Mouse (Mus musculus) macrophage (primary cell): Measurements from ENCODE around the gene Cbx5. TPM values are rescaled to one million over a fixed set of nuclear protein-coding genes. Genes with fewer than 3 reads are reported as not detected.
"Not testable (repeated sequence)": the region's sequence is repeated elsewhere in the genome, so short reads cannot be mapped to it uniquely, and the experiment has no call there.

Experiments
- H3K27ac ChIP-seq: fragments of 350-480 bp; formaldehyde crosslinking; 2 replicates; pipeline ENCODE4 v1.9.0; 2021
- H3K36me3 ChIP-seq: fragments of 350-480 bp; formaldehyde crosslinking; 2 replicates; pipeline ENCODE4 v1.9.0; 2021; ENCODE audit errors: inconsistent target
- H3K4me3 ChIP-seq: fragments of 350-480 bp; formaldehyde crosslinking; 2 replicates; pipeline ENCODE4 v1.9.0; 2021; ENCODE audit errors: inconsistent target
- H3K79me2 ChIP-seq: fragments of 350-480 bp; formaldehyde crosslinking; 2 replicates; pipeline ENCODE4 v1.9.0; 2021; ENCODE audit errors: inconsistent target
- WGBS: methylation state at CpG from one replicate; pipeline ENCODE4 v1.1.7; 2026; ENCODE audit warnings: inconsistent platforms; ENCODE audit not compliant: missing documents; 5-methylcytosine and 5-hydroxymethylcytosine counted together
- polyA plus RNA-seq: library from polyadenylated mRNA; stranded (reverse); fragments of 250-400 nt; gene quantifications from 3 replicates; pipeline ENCODE4 v1.2.4, GENCODE M21; 2018; ENCODE audit warnings: inconsistent platforms

The Cbx5 gene
- polyA plus RNA-seq, 1 experiment from 2014 or later: 15.0 TPM

GRCm38 (mm10) chr15:103257790-103258728 is 18.4 kb upstream of the Cbx5 start, which contains the start of gene Nfe2:
Nfe2 (minus strand) TSS chr15:103258403.
- Histone ChIP-seq H3K36me3 (no peaks in the 10 kb centered on the region), H3K4me3 (no peak within 1 kb of the TSS), H3K79me2 (peaks cover 6% of the 10 kb centered on the region; the same call in 1 of the 2 replicates), H3K27ac (peak within 1 kb of the TSS; percentile 48)
- WGBS: 5% methylated on average over 14 of the region's 15 CpGs

DNA sequence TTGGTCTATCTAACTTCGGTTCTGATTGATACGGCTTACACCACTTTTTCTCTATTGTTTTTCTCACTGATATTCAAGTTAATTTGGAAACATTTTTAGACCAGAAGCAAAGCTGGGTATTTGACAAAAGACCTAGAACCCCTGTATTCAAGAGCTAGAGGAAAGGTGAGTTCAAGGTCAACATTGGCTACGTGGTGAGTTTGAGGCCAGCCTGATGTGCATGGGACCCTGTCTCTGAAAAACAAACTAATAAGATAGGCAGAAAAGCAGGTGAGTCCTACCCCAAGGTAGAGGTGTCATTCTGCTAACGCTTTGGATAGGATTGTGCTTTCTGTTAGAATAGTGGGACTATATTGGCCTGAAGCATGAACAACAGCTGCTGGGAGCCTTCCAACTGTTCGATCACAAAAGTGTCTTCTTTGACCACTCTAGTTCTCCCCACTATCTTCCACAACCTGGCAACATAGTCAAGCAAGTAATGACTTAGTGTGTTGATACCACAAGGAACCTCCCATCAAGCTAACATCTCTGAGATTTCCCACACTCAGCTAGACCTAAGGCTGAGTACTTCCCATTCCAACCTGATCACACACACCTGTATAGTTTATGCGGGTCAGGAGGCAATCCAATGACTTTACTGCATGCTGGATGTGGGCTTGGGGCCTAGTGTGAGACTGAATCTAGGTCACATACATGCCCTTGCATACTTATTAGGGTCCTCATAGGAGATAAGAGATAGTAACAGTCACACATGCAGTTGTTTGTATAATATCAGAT is 16.8 kb upstream of the Cbx5 start:
- H3K36me3 ChIP-seq: no peaks in the 10 kb centered on the region
- WGBS: 72% methylated on average over 6 of the region's 6 CpGs
- peaks cover 6% of the 10 kb centered on the region; the same call in 1 of the 2 replicates for H3K79me2 ChIP-seq
- no peak overlapping the region for H3K27ac ChIP-seq
- H3K4me3 ChIP-seq: no peak overlapping the region

GRCm38 (mm10) chr15:103255169-103255568 is 15.6 kb upstream of the Cbx5 start:
- peak overlapping the region; percentile 29 for H3K4me3 ChIP-seq
- no peaks in the 10 kb centered on the region for H3K36me3 ChIP-seq
- no peak overlapping the region for H3K27ac ChIP-seq
- H3K79me2 ChIP-seq: peaks cover 6% of the 10 kb centered on the region; the same call in 1 of the 2 replicates
- WGBS: 3% methylated on average over 25 of the region's 25 CpGs

- no peak overlapping the region for H3K27ac ChIP-seq
Observed at GRCm38 (mm10) chr15:103253352-103253751, 13.7 kb upstream of the Cbx5 start.

GRCm38 (mm10) chr15:103252660-103253059 is 13.0 kb upstream of the Cbx5 start:
- no peak overlapping the region for H3K27ac ChIP-seq
- no peak overlapping the region for H3K4me3 ChIP-seq
- WGBS: 28% methylated on average over 3 of the region's 3 CpGs
- H3K79me2 ChIP-seq: peaks cover 6% of the 10 kb centered on the region; the same call in 1 of the 2 replicates
- H3K36me3 ChIP-seq: peaks cover 9% of the 10 kb centered on the region; the same call in 1 of the 2 replicates

More at GRCm38 (mm10) chr15:103253352-103253751, 13.7 kb upstream of the Cbx5 start:
- H3K36me3 ChIP-seq: 0 out of 2 replicates have a peak, but pooled peaks cover 3% of the 10 kb centered on the region
- WGBS: 54% methylated on average over 1 of the region's 1 CpGs
- H3K79me2 ChIP-seq: peaks cover 6% of the 10 kb centered on the region; the same call in 1 of the 2 replicates
- H3K4me3 ChIP-seq: no peak overlapping the region

- peaks cover 19% of the 10 kb centered on the region for H3K36me3 ChIP-seq
Observed at GRCm38 (mm10) chr15:103251595-103251994, 12.0 kb upstream of the Cbx5 start.

GRCm38 (mm10) chr15:103250195-103250740 is 10.7 kb upstream of the Cbx5 start:
- WGBS: 31% methylated on average over 2 of the region's 2 CpGs
- Histone ChIP-seq H3K79me2 (peaks cover 6% of the 10 kb centered on the region; the same call in 1 of the 2 replicates), H3K36me3 (peaks cover 32% of the 10 kb centered on the region), H3K27ac (no peak overlapping the region), H3K4me3 (no peak overlapping the region)

More at GRCm38 (mm10) chr15:103251595-103251994, 12.0 kb upstream of the Cbx5 start:
- peaks cover 6% of the 10 kb centered on the region; the same call in 1 of the 2 replicates for H3K79me2 ChIP-seq
- WGBS: 40% methylated on average over 1 of the region's 1 CpGs
- no peak overlapping the region for H3K4me3 ChIP-seq
- H3K27ac ChIP-seq: no peak overlapping the region

- WGBS: 96% methylated on average over 4 of the region's 6 CpGs
- not testable (repeated sequence) for H3K27ac ChIP-seq, H3K79me2 ChIP-seq, H3K4me3 ChIP-seq
- peaks cover 37% of the 10 kb centered on the region for H3K36me3 ChIP-seq
Observed at GRCm38 (mm10) chr15:103249511-103249910, 9.9 kb upstream of the Cbx5 start.

DNA sequence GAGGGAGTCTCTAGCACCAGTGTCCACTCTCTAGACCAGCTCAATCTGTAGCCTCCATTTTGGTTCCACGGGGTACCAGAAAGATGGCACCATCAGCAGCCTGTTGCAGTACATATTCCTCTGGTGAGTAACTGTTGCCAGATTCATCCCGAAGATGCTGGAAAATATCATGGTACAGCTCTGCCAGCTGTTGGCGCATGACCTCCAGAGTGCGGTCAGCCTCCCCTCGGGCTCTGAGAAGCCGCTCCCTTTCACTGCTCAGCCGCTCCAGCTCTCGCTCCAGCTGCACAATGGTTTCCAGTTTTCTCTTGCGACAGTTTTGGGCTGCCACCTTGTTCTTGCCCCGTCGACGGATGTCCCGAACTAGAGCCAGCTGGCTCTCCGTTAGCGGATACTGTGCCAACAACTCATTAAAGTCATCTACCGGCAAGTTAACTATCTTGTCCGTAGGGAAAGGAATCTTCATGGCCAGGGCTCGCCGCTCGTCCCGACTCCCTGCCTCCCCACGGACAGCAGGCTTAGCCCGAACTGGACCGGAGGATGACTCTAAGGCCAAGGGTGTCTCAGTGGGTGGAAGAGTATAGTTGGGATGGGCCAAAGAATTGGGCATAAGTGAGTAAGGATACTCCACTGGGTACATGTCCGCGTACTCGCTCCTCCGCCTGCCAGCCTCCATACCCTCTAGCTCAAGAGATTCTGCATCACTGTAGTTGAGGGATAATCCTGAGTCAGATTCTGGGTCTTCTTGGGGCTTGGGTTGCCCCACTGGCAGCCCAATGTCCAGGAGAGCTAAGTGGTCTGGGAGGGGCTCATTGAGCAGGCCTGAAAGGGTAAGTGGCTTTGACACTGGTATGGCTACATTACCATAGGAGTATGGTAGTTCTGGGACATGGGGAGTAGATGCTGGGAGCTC is 9.0 kb upstream of the Cbx5 start:
- no peak overlapping the region for H3K27ac ChIP-seq
- H3K79me2 ChIP-seq: peaks cover 10% of the 10 kb centered on the region
- no peak overlapping the region for H3K4me3 ChIP-seq
- WGBS: 91% methylated on average over 28 of the region's 28 CpGs
- H3K36me3 ChIP-seq: peaks cover 40% of the 10 kb centered on the region

GRCm38 (mm10) chr15:103247782-103248400 is 8.3 kb upstream of the Cbx5 start:
- Histone ChIP-seq H3K27ac (no peak overlapping the region), H3K4me3 (no peak overlapping the region), H3K36me3 (peaks cover 46% of the 10 kb centered on the region), H3K79me2 (peaks cover 17% of the 10 kb centered on the region)

DNA sequence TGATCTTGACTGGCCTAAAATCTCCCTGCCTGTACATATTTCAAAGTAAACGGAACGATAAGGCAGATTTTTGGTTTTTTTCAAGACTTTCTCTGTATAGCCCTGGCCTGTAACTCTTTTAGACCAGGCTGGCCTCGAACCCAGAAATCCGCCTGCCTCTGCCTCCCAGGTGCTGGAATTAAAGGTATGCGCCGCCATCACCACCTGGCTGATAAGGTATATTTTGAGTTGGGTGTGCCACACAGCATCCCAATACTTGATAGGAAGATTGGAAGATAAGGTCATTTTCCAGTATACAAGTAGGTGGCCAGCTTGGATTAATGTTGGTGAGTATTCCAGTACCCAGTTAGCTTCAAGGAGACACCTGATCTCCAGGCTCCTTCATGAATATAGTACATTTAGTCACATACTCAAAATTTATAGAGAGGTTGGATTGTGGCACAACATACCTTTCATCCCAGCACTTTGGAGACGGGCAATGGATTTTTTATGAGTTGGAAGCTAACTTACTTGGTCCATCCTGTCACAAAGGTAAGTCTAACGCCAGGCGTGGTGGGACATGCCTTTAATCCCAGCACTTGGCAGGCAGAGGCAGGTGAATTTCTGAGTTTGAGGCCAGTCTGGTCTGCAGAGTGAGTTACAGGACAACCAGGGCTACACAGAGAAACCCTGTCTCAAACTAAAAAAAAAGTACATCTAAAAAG is 7.6 kb upstream of the Cbx5 start:
- WGBS: 80% methylated on average over 9 of the region's 9 CpGs
- Histone ChIP-seq H3K4me3 (no peak overlapping the region), H3K79me2 (peaks cover 24% of the 10 kb centered on the region), H3K36me3 (peaks cover 53% of the 10 kb centered on the region), H3K27ac (no peak overlapping the region)

DNA sequence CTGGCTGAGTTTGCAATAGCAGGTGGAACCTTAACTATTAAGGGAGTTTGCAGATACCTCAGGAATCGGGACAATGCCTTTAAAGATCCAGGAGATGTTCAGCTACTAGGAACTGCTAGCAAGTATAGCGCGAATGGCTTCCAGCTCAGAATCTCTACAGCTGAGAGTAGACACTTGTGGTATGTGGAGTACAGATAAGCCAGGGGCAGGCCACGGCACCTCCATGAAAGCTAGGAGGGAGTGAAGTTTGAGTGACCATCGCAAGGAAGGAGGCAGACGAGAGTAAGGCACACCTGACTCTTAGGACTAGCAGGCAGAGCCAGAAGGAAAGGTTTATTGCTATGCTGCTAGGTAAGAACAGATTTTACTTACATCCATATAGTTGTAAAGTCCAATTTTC is 6.0 kb upstream of the Cbx5 start:
- Histone ChIP-seq H3K79me2 (peaks cover 40% of the 10 kb centered on the region), H3K27ac (no peak overlapping the region), H3K4me3 (no peak overlapping the region), H3K36me3 (peaks cover 54% of the 10 kb centered on the region)
- 78% methylated on average over 6 of the region's 6 CpGs for WGBS

DNA sequence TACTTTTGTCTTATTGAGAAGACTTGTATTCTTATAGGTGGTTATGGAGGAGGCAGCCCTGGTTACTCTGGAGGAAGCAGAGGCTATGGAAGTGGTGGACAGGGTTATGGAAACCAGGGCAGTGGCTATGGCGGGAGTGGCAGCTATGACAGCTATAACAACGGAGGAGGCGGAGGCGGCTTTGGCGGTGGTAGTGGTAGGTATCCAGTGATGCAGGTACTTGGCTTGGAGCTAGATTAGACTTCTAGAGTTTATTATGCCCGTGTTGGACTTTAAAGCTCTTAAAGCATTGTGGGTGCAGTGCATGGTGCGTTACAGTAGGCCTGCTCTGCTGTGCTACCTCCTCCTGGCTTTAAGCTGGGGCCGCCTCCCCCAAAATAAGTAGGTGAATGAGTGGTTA is 3.3 kb upstream of the Cbx5 start:
- no peak overlapping the region for H3K4me3 ChIP-seq
- 38% methylated on average over 8 of the region's 8 CpGs for WGBS
- peaks cover 54% of the 10 kb centered on the region for H3K79me2 ChIP-seq
- H3K27ac ChIP-seq: no peak overlapping the region
- H3K36me3 ChIP-seq: peaks cover 47% of the 10 kb centered on the region
